Mouse (Mus musculus): ENCODE results near the gene Lrfn3.

GRCm38 (mm10) chr7:30362652-30363343, at the start of gene Lrfn3:
- TF ChIP-seq CTCF (IDR thresholded peaks at IDR 0.05; ENCODE audit: borderline replicate concordance, control insufficient read depth, extremely low read depth, insufficient read depth, low read length, poor library complexity) (no peak), POLR2A (IDR thresholded peaks at IDR 0.05; ENCODE audit: control insufficient read depth, extremely low read depth, insufficient read depth, low read length, poor library complexity) (no peak)

Data from thymus, adult 2 months (tissue).